Mouse (Mus musculus): ENCODE data around the gene C2cd2l. TPM values are rescaled to one million over a fixed set of nuclear protein-coding genes. Genes with fewer than 3 reads are reported as not detected.

Gene C2cd2l
- total RNA-seq, 2 experiments from 2014 or later: 19.3 to 25.1 TPM

GRCm38 (mm10) chr9:44267319-44268026, 52.6 kb downstream of the C2cd2l start:
- peak; percentile 53 for DNase-seq

GRCm38 (mm10) chr9:44266478-44267226, 53.4 kb downstream of the C2cd2l start:
- DNase-seq: no peak

GRCm38 (mm10) chr9:44261388-44261787, 58.7 kb downstream of the C2cd2l start:
- no peak for DNase-seq

Small RNA genes lying within 50 kb of the gene (microRNA-seq; reads per million reads assigned to microRNA genes)
- not detected for gene Gm44335

Other genes with a start within 250 kb of the C2cd2l start
- gene Mfrp, start 218.6 kb downstream of the C2cd2l start, total RNA-seq (2021): under 1 TPM in 1 of 2 experiments, not detected in 1; 0.30 TPM
- 10 to 100 TPM; 16.7 to 21.9 TPM for gene C1qtnf5, start 213.0 kb downstream of the C2cd2l start, total RNA-seq (2021)
- gene Gm49380, start 206.8 kb downstream of the C2cd2l start, total RNA-seq (2021): under 1 TPM in 1 of 2 experiments, not detected in 1; 0.51 TPM
- 10 to 100 TPM; 29.3 to 35.5 TPM for gene Rnf26, start 206.8 kb downstream of the C2cd2l start, total RNA-seq (2021)
- gene Mcam, start 185.8 kb downstream of the C2cd2l start, total RNA-seq (2021): 100 to 1,000 TPM in 1 of 2 experiments, 10 to 100 TPM in 1; 85.0 to 114 TPM
- gene Cbl, start 86.2 kb downstream of the C2cd2l start, total RNA-seq (2021): 10 to 100 TPM; 28.2 to 32.4 TPM
- 1 to 10 TPM; 1.5 to 1.6 TPM for gene Ccdc153, start 79.6 kb downstream of the C2cd2l start, total RNA-seq (2021)
- gene Pdzd3, start 68.8 kb downstream of the C2cd2l start, total RNA-seq (2021): under 1 TPM in 1 of 2 experiments, not detected in 1; 0.48 TPM
- 10 to 100 TPM; 23.1 to 30.6 TPM for gene Nlrx1, start 51.7 kb downstream of the C2cd2l start, total RNA-seq (2021)
- 10 to 100 TPM; 15.0 to 23.1 TPM for gene Abcg4, start 31.7 kb downstream of the C2cd2l start, total RNA-seq (2021)
- 10 to 100 TPM; 17.3 to 24.4 TPM for gene Hinfp, start 14.6 kb downstream of the C2cd2l start, total RNA-seq (2021)
- gene Dpagt1, start 5.7 kb upstream of the C2cd2l start, total RNA-seq (2021): 10 to 100 TPM; 25.2 to 27.7 TPM
- 10 to 100 TPM; 87.2 to 99.6 TPM for gene H2afx, start 14.4 kb upstream of the C2cd2l start, total RNA-seq (2021)
- 100 to 1,000 TPM in 1 of 2 experiments, 10 to 100 TPM in 1; 86.7 to 101 TPM for gene Hmbs, start 23.9 kb upstream of the C2cd2l start, total RNA-seq (2021)
- 10 to 100 TPM; 42.3 to 47.3 TPM for gene Vps11, start 41.4 kb upstream of the C2cd2l start, total RNA-seq (2021)
- gene Hyou1, start 59.2 kb upstream of the C2cd2l start, total RNA-seq (2021): 100 to 1,000 TPM in 1 of 2 experiments, 10 to 100 TPM in 1; 97.2 to 121 TPM
- 10 to 100 TPM; 30.6 to 44.8 TPM for gene Slc37a4, start 76.6 kb upstream of the C2cd2l start, total RNA-seq (2021)
- gene Rps25, start 86.9 kb upstream of the C2cd2l start, total RNA-seq (2021): 1,000 to 10,000 TPM; 1,303 to 1,311 TPM
- gene Trappc4, start 87.3 kb upstream of the C2cd2l start, total RNA-seq (2021): 10 to 100 TPM; 65.4 to 70.9 TPM
- 10 to 100 TPM; 15.4 to 20.7 TPM for gene Ccdc84, start 98.3 kb upstream of the C2cd2l start, total RNA-seq (2021)
- gene Foxr1, start 120.9 kb upstream of the C2cd2l start, total RNA-seq (2021): not detected
- gene Upk2, start 134.7 kb upstream of the C2cd2l start, total RNA-seq (2021): not detected
- gene Bcl9l, start 162.5 kb upstream of the C2cd2l start, total RNA-seq (2021): 10 to 100 TPM; 64.6 to 72.6 TPM
- gene Cxcr5, start 241.6 kb upstream of the C2cd2l start, total RNA-seq (2021): 1 to 10 TPM; 1.0 to 1.4 TPM

Data from adrenal gland, postnatal 10 days (tissue).